Mouse (Mus musculus) embryonic facial prominence, embryonic 13.5 days (tissue): Measurements from ENCODE around the gene Wfdc21. TPM values are rescaled to one million over a fixed set of nuclear protein-coding genes. Genes with fewer than 3 reads are reported as not detected.

Experiments used
- ATAC-seq: fragments of 200-750 bp; cut with Nextera tagmentation; 2 replicates; pipeline ENCODE4 v1.8.0; 2017; ENCODE audit warnings: low read depth; ENCODE audit not compliant: insufficient number of reproducible peaks, insufficient read depth, low FRiP score, low TSS enrichment
- H3K27ac ChIP-seq: fragments of 300-500 bp; sonication (generic); 2 replicates; pipeline ENCODE4 v1.5.1; 2015; ENCODE audit warnings: moderate library complexity, mild to moderate bottlenecking, inconsistent platforms
- H3K27me3 ChIP-seq: fragments of 300-500 bp; sonication (generic); 2 replicates; pipeline ENCODE4 v1.6.1; 2015; ENCODE audit warnings: mild to moderate bottlenecking, inconsistent platforms
- H3K36me3 ChIP-seq: fragments of 300-500 bp; sonication (generic); 2 replicates; pipeline ENCODE4 v1.6.1; 2015; ENCODE audit warnings: mild to moderate bottlenecking, inconsistent platforms
- H3K4me1 ChIP-seq: fragments of 300-500 bp; sonication (generic); 2 replicates; pipeline ENCODE4 v1.6.1; 2015; ENCODE audit warnings: inconsistent platforms
- H3K4me2 ChIP-seq: fragments of 300-500 bp; sonication (generic); 2 replicates; pipeline ENCODE4 v1.6.1; 2015; ENCODE audit warnings: moderate library complexity, mild to moderate bottlenecking, inconsistent platforms
- H3K4me3 ChIP-seq: fragments of 300-500 bp; sonication (generic); 2 replicates; pipeline ENCODE4 v1.5.1; 2015; ENCODE audit warnings: mild to moderate bottlenecking, inconsistent platforms
- H3K9ac ChIP-seq: fragments of 300-500 bp; sonication (generic); 2 replicates; pipeline ENCODE4 v1.6.1; 2015; ENCODE audit warnings: mild to moderate bottlenecking, inconsistent platforms
- H3K9me3 ChIP-seq: fragments of 300-500 bp; sonication (generic); 2 replicates; pipeline ENCODE4 v1.6.1; 2016; ENCODE audit warnings: inconsistent platforms
- WGBS: fragments of 180-500 bp; shearing (Covaris S2); methylation state at CpG from one replicate; pipeline ENCODE4 v1.1.7; 2015; ENCODE audit warnings: mixed read lengths; 5-methylcytosine and 5-hydroxymethylcytosine counted together
- polyA plus RNA-seq: library from polyadenylated mRNA; unstranded; fragments of >200 nt; fragmentation: Nextera tagmentation; extraction: Ambion mirVana; gene quantifications from 2 replicates; pipeline ENCODE4 v1.2.1, GENCODE M21; 2015

Wfdc21 gene
- polyA plus RNA-seq, 1 experiment from 2014 or later = not detected

DNA sequence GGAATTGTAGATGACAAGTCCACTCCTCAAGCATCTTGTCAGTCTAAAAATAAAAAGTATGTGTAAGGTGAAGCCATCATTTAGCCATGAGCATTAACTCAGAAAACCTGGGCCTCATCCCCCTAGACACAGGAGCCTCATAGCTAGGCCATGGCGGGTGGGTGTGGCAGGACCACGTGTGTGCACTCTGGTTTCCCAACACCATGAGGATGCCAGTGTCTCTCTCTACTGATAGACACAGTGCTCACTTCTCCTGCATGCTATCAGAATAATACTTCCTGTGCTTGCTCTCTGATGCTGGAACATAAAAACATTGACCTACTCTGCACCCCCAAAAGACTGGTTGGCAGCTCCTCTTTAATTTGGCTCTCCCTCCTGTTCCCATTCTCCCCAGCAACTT lies 10.9 kb upstream of the Wfdc21 start:
- Histone ChIP-seq H3K36me3 (no peaks in the 10 kb centered on the region), H3K27ac (no peak overlapping the region), H3K9me3 (peaks cover 5% of the 10 kb centered on the region; the same call in 1 of the 2 replicates), H3K9ac (no peak overlapping the region), H3K27me3 (peaks cover 5% of the 10 kb centered on the region), H3K4me2 (no peak overlapping the region), H3K4me3 (no peak overlapping the region), H3K4me1 (no peaks in the 10 kb centered on the region)
- 73% methylated on average over 2 of the region's 2 CpGs for WGBS
- ATAC-seq = no peak

DNA sequence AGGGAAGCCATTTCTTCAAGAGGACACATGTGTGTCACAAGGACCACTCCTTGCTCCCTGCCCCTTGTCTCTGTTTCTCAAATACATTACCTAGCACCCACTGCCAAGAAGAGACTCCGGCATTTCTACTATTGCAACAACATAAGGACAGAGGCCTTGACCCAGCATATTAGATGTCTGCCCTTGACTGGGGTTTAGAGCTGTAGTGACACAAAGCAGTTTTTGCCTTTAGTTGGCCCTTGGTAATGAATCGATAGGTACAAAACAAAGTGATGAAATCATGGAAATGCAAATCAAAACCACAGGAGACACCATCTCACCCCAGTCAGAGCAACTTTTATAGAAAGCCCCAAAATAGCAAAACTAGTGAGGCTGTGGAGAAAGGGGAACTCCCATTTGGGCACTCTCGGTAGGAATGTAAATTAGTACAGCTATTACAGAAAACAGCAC lies 9.6 kb upstream of the Wfdc21 start:
- Histone ChIP-seq H3K9me3 (peaks cover 5% of the 10 kb centered on the region; the same call in 1 of the 2 replicates), H3K27ac (no peak overlapping the region), H3K27me3 (peaks cover 10% of the 10 kb centered on the region), H3K9ac (no peak overlapping the region), H3K4me1 (no peaks in the 10 kb centered on the region), H3K4me2 (no peak overlapping the region), H3K4me3 (no peak overlapping the region), H3K36me3 (no peaks in the 10 kb centered on the region)
- 79% methylated on average over 3 of the region's 3 CpGs for WGBS
- no peak for ATAC-seq

DNA sequence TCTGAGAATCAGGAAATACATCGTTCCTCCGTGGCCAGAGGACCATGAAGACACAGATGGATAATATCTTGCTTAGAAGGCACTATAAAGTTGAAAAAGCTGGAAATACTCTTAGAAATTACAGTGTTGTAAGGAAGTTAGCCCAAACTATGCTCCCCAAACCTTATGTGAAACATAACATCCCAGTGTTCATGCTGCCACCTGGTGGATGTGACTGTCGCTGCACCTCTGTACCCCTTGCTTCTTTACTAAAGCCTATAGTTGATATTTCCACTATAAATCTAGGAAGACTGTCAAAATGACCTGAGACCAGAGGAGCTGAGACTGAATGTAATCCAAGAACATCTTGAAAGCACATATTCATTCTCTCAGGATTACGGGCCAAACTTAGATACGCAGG lies 7.5 kb upstream of the Wfdc21 start:
- Histone ChIP-seq H3K9me3 (no peaks in the 10 kb centered on the region), H3K36me3 (no peaks in the 10 kb centered on the region), H3K27me3 (peaks cover 17% of the 10 kb centered on the region), H3K9ac (no peak overlapping the region), H3K27ac (no peak overlapping the region), H3K4me1 (no peaks in the 10 kb centered on the region), H3K4me3 (no peak overlapping the region), H3K4me2 (no peak overlapping the region)
- 24% methylated on average over 5 of the region's 5 CpGs for WGBS
- no peak for ATAC-seq

DNA sequence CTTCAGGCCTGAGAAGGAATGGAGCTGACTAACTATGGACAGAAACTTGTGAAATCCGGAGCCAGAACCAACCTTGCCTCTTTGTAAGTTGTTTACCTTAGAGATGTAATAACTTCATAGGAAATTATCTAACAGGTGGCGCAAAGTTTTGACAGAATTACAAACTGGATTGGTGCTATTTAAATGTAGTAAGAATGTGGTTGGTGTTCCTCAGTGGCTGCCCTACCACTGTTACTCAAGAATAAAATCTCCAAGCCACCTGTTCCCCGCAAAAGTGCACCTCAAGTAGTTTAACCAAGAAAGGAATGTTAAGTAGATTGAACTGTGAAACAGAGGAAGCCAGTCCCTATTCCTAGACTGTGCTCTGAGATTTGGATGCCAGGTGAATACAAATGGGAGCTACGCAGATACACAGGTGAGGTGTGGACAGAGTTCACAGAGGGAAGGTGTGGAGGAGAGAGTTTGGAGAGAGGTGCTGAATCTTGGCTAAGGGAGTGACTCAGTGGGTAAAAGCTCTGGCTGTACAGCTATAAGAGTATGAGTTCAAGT lies 6.2 kb upstream of the Wfdc21 start:
- WGBS = 71% methylated on average over 4 of the region's 4 CpGs
- Histone ChIP-seq H3K9me3 (no peaks in the 10 kb centered on the region), H3K4me2 (no peak overlapping the region), H3K4me3 (no peak overlapping the region), H3K4me1 (no peaks in the 10 kb centered on the region), H3K9ac (no peak overlapping the region), H3K27ac (no peak overlapping the region), H3K36me3 (no peaks in the 10 kb centered on the region), H3K27me3 (peaks cover 17% of the 10 kb centered on the region)
- ATAC-seq = no peak

DNA sequence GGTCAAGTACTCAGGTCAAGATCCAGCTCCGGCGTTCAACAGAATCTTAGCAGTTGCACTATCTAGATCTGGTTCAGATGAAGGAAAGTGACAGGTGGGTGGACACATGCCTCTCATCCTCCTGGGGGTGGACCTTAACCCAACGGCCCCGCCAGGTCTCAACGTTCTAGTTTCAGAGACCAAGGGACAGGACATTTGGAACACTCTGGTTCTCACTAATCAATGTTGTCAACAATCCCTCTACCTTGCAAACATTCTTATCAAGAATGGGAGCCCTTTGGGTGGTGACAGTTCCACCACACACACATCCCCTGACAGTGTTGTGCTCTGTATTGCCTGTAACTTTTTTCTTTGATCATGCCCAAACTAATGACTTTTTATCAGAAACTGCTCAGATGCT lies 4.9 kb upstream of the Wfdc21 start:
- no peak for ATAC-seq
- Histone ChIP-seq H3K27ac (no peak overlapping the region), H3K4me3 (no peak overlapping the region), H3K4me1 (no peaks in the 10 kb centered on the region), H3K27me3 (peaks cover 24% of the 10 kb centered on the region), H3K9ac (no peak overlapping the region), H3K9me3 (no peaks in the 10 kb centered on the region), H3K4me2 (no peak overlapping the region), H3K36me3 (no peaks in the 10 kb centered on the region)
- WGBS = 83% methylated on average over 5 of the region's 5 CpGs

DNA sequence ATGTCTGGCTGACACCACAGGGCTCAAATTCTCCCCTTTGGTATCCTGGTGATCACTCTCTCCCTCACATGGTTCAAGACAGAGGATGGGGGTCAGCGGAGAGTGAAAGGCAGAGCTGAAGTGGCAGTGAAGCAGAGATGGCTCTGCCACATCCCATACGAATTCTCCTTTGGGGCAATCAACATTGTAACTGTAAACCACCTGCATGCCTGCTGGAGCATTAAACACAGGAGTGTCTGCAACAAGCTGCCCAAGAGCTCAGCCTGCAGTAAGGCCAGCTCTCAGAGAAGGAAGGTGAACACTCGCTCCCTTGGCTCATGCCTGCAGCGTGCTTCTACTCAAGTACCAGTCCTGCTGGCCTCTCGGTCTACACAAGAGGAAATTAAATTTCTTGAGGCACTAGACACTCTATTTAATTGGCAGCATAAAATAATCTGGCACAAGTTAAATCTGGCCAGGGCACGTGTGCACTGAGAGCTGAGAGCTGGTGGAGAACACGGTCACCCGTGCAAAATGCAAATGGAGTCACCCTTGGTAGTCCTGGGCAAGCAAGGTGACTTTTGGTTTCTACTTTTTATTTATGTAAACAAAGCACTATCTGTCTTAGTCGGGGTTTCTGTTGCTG lies 3.9 kb upstream of the Wfdc21 start:
- H3K4me2 ChIP-seq = no peak overlapping the region
- H3K27ac ChIP-seq = no peak overlapping the region
- H3K4me1 ChIP-seq = no peaks in the 10 kb centered on the region
- H3K9me3 ChIP-seq = no peaks in the 10 kb centered on the region
- H3K36me3 ChIP-seq = no peaks in the 10 kb centered on the region
- WGBS = 60% methylated on average over 9 of the region's 9 CpGs
- no peak for ATAC-seq
- H3K27me3 ChIP-seq = peaks cover 34% of the 10 kb centered on the region
- H3K4me3 ChIP-seq = no peak overlapping the region
- no peak overlapping the region for H3K9ac ChIP-seq

DNA sequence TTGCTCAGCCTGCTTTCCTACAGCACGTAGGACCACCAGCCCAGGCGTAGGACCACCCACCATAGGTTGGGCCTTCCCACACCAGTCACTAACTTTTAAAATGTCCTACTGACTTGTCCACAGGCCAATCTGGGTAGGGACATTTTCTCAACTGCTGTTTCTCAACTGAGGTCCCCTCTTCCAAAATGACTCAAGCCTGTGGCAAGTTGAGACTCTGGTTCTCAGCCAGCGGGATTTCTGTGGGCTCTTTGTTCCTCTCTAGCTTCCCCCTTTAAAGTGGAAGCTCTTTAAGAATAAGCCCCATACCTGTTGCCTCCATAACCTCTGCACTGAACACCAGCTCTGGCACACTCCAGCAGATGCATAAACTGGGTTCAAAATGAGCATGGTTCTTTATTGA lies 3.2 kb upstream of the Wfdc21 start:
- Histone ChIP-seq H3K4me1 (no peaks in the 10 kb centered on the region), H3K9ac (no peak overlapping the region), H3K9me3 (no peaks in the 10 kb centered on the region), H3K36me3 (no peaks in the 10 kb centered on the region), H3K4me2 (no peak overlapping the region), H3K27ac (no peak overlapping the region), H3K27me3 (peaks cover 41% of the 10 kb centered on the region), H3K4me3 (no peak overlapping the region)
- 76% methylated on average over 3 of the region's 3 CpGs for WGBS
- ATAC-seq = no peak

DNA sequence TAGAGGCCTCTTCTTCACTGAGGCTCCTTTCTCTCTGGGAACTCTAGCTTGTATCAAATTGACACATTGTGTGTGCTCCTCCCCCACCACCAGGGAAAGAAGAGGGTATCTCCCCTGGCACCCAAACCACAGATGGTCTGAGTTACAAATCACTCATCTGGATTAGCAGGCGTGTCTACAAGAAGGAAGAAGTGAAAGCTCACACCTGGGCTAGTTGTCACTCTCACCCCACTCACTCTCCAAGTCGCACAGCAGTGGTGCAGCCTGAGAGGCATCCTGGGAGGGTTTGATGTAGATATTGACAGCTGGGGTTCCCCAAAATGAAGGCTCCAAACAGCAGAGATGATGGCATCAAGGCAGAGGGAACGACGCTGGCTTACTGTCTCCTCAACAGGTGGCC lies 588 bp upstream of the Wfdc21 start:
- Histone ChIP-seq H3K9ac (no peak overlapping the region), H3K9me3 (no peaks in the 10 kb centered on the region)
- 60% methylated on average over 4 of the region's 4 CpGs for WGBS

DNA sequence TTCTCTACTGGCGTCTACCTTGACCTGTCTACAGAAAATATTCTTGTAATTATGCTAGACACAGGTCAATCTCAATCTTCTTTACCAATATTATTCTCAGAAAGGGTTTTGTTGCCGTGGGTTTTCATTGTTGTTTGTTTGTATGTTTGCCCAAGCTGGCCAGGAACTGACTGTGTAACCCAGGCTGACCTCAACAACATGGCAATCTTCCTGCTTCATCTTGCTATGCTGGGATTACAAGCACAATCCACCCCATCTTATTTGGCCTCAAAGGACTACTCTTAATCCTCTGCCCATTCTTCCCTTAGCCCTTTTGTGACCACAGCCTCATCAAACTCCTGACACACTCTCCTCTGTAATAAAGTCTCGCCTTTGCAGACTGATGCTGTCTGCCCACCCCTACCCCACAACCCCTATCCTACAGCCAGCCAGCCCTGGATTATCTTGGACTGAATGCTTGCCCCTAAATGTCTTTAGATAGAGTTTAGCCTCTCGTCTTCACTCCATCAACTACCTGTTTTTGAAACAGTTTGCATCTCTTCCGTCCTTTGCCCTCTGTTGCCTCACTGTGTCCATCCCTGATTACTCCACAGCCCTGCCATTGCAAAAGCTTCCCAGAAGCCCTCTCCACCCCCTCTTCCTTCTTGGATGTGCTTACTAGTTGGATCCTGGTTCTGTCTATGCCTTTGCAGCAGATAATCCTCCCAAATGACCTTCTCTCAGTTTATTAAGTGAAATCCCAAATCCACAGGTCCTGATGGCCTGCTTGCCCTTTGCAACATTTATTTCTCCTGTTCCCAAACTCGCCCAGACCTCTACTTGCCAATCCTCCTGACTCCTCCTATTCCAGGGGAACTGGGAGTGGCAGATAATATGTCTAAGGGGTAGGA lies 881 bp downstream of the Wfdc21 start:
- Histone ChIP-seq H3K9me3 (no peaks in the 10 kb centered on the region), H3K36me3 (no peaks in the 10 kb centered on the region), H3K4me1 (no peaks in the 10 kb centered on the region), H3K4me3 (no peak overlapping the region), H3K4me2 (no peak overlapping the region), H3K27me3 (peaks cover 57% of the 10 kb centered on the region), H3K9ac (no peak overlapping the region), H3K27ac (no peak overlapping the region)
- 70% methylated on average over 6 of the region's 6 CpGs for WGBS
- no peak for ATAC-seq

More for the DNA sequence above, 588 bp upstream of the Wfdc21 start:
- no peak overlapping the region for H3K4me3 ChIP-seq
- H3K36me3 ChIP-seq = no peaks in the 10 kb centered on the region
- H3K27ac ChIP-seq = no peak overlapping the region
- H3K4me1 ChIP-seq = no peaks in the 10 kb centered on the region
- ATAC-seq = no peak
- peaks cover 45% of the 10 kb centered on the region for H3K27me3 ChIP-seq
- no peak overlapping the region for H3K4me2 ChIP-seq

DNA sequence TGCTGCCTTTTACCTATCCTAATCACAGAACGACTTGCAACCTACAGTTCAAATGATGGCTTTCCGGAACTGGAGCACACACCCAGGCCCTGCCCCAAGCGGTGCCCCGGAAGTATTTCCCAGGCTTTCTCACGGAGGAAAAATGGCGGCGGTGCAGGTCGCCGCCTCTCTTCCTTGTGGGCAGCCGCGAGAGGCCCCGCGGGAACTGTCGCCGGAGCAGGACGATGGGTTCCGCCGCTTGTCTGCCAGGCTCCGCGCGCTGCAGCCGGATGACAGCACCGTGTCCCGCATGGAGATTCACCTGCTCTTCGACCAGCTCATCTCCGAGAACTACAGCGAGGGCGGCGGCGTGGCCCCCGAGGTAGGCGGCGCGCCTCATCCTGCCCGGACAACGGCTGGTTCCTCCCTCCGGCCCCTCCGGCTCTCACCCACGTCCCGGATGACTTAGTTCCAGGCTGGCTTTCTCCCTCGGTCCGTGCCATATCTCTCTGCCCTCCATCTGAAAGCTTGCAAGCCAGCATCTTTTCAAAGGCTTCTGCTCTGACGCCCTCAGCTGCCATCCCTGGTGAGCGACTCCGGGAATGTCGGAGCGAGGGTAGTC lies 6.9 kb downstream of the Wfdc21 start, which contains the start of gene Heatr6:
Gene Heatr6 (plus strand): TSS at position 116 of the 601 bp plus-strand sequence.
- Histone ChIP-seq H3K9me3 (no peaks in the 10 kb centered on the region), H3K36me3 (peaks cover 27% of the 10 kb centered on the region), H3K4me2 (peak within 1 kb of the TSS; percentile 76), H3K27me3 (peaks cover 24% of the 10 kb centered on the region), H3K4me3 (peak within 1 kb of the TSS; percentile 87), H3K4me1 (peaks cover 17% of the 10 kb centered on the region), H3K9ac (peak within 1 kb of the TSS; percentile 85), H3K27ac (peak within 1 kb of the TSS; percentile 82)
- peak; percentile 82 for ATAC-seq
- under 1% methylated on average over 47 of the region's 47 CpGs for WGBS

DNA sequence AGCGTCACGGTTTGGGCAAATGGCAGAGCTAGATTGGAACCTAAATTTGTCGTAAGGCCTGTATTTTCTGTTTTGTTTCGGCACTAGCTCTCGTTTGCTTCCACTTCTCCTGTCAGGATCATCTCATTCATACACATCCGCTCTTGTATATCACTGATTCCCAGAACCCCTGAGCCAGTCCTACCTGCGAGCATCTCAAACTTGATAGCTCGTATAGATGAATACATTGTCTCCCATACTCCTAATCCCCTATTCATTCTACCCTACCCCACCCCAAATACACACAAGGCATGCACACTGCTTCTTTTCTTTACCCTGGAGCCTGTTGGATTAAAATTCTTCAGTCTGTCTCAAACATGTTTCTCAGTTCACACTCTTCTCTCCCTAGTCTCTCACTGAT lies 7.5 kb downstream of the Wfdc21 start:
- 7% methylated on average over 8 of the region's 8 CpGs for WGBS
- Histone ChIP-seq H3K4me3 (peak overlapping the region; percentile 87), H3K9ac (peak overlapping the region; percentile 85), H3K9me3 (no peaks in the 10 kb centered on the region), H3K4me1 (peaks cover 17% of the 10 kb centered on the region), H3K36me3 (peaks cover 32% of the 10 kb centered on the region), H3K4me2 (peak overlapping the region; percentile 76), H3K27ac (no peak overlapping the region), H3K27me3 (peaks cover 19% of the 10 kb centered on the region)
- no peak for ATAC-seq
